Mouse (Mus musculus): ENCODE data around the gene Mgp.

- TF ChIP-seq CTCF (IDR thresholded peaks at IDR 0.05; ENCODE audit: control insufficient read depth, insufficient read depth, insufficient read length) (no peak), USF1 (IDR thresholded peaks at IDR 0.05; ENCODE audit: low read depth) (no peak), MAX (IDR thresholded peaks at IDR 0.05) (no peak)
Observed at GRCm38 (mm10) chr6:136883961-136884360, 8.3 kb upstream of the Mgp start.
